Mouse (Mus musculus): ENCODE measurements at regions not wholly inside any gene's neighbourhood (a gene's known extent, or its start where the extent isn't known, plus 50 kb on each side); places are given as distances from the start of the nearest gene placed in this dataset.

DNA sequence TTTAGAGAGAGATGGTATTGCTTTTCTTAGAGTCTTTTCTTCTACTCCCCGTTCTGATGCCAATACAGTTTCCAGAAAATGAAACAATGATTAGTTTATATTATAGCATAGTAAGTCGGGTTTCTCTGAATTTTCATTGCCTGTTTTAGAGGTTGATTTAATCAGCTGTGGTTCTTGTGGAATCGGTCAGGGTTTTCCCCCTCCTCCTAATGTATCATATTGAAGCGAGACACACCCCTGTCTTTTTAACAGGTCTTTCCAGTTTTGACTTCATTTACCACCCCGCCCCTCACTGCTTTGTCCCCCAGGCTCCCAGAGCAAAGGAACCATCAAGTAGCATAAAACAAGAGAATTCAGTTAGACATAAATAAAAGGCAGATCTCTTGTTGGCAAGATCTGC, 315.1 kb upstream of the Adgrl2 start:
- TF ChIP-seq TAL1 (conservative IDR thresholded peaks at IDR 0.05; ENCODE audit: low read depth, low read length) (no peak), GATA1 (IDR thresholded peaks at IDR 0.05; ENCODE audit: borderline replicate concordance, low read length) (no peak)
